In the genomic region with DNA sequence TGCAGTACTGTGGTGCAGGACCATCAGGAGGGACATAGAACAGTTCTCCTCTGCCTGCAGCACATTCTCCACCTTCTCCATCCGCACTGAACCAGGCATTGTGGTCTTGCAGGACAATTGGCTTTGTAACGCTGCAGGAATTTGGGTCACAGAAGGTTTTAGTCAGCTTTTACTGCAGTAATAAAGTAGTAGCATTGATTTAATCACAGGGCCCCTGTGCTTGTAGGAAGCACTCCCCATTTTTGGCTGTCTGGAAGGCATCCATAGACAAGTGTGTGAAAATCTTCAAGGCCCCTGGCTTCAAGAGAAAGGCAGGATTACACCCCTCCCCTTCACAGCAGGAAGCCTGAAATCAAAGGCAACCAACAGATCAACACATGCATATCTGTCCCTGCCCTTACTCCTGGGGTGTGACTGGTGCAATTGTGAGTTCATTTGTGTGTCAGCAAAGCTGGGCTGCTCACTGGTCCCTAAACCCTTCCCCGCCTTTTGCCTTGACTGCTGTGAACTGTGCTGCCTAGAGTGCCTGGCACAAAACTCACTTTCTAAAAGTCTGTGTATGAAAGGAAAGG, we compare ENCODE assay signal across 14 mouse cellular contexts. TPM values are rescaled to one million over a fixed set of nuclear protein-coding genes. Genes with fewer than 3 reads are reported as not detected.
DNase-seq lines count a peak whose midpoint lies in the region; ATAC-seq lines count a peak whose summit lies in the region.
"Had no signal": no experiment of that assay in that cellular context is flagged by ENCODE, and none has a peak within 500 bp of the region (broad histone marks: within the 10 kb centered on the region; RNA-seq: fewer than 3 reads in every experiment).

No protein-coding gene starts in this region.

- H3K27ac ChIP-seq in forebrain, embryonic 14.5 days (ENCODE audit: low read depth, low read length), result no peak overlapping the region
- H3K27ac ChIP-seq in forebrain, embryonic 16.5 days (ENCODE audit: low read length), result no peak overlapping the region
- 0 out of 2 replicates have a peak overlapping the region, but pooled peaks have one; percentile 3 for H3K27ac ChIP-seq in limb, embryonic 15.5 days
- H3K27ac ChIP-seq: heart, embryonic 15.5 days had no signal

- H3K36me3 ChIP-seq in forebrain, embryonic 14.5 days (ENCODE audit: control insufficient read depth, insufficient read depth, low read length), result no peaks in the 10 kb centered on the region
- no peaks in the 10 kb centered on the region for H3K36me3 ChIP-seq in forebrain, embryonic 16.5 days (ENCODE audit: control insufficient read depth, insufficient read depth)
- no peaks in the 10 kb centered on the region for H3K36me3 ChIP-seq in limb, embryonic 15.5 days
- H3K36me3 ChIP-seq: heart, embryonic 15.5 days had no signal

- H3K9ac ChIP-seq in forebrain, embryonic 14.5 days (ENCODE audit: low read length), result no peak overlapping the region
- H3K9ac ChIP-seq in forebrain, embryonic 16.5 days (replicated peaks; ENCODE audit: low read depth, low read length), result no peak overlapping the region
- H3K9ac ChIP-seq in limb, embryonic 15.5 days, result no peak overlapping the region
- H3K9ac ChIP-seq: heart, embryonic 15.5 days had no signal

- DNase-seq in forebrain, embryonic 14.5 days (ENCODE audit: low spot score), result no peak
- peak; percentile 14 for DNase-seq in lung, postnatal 10 days
- no peak for DNase-seq in lung, adult 18-20 months
- peak; percentile 45 for DNase-seq in embryo, embryonic 10.5 days (ENCODE audit: low spot score)
- DNase-seq in left cerebral cortex, adult 9 months (ENCODE audit: low spot score in 2 of 2), result no peak
- DNase-seq in left cerebral cortex, postnatal 36 days (ENCODE audit: low spot score in 2 of 2), result no peak
- DNase-seq: B cell, adult 2 months; cerebellum, postnatal 10 days; gastrocnemius, postnatal 14 days; lung, postnatal 14 days had no signal

- H3K4me3 ChIP-seq in forebrain, embryonic 14.5 days (ENCODE audit: low read depth, low read length), result no peak overlapping the region
- no peak overlapping the region for H3K4me3 ChIP-seq in forebrain, embryonic 16.5 days (replicated peaks; ENCODE audit: low read length)
- no peak overlapping the region for H3K4me3 ChIP-seq in limb, embryonic 15.5 days
- H3K4me3 ChIP-seq: heart, embryonic 15.5 days; myocyte had no signal

- H3K27me3 ChIP-seq in forebrain, embryonic 14.5 days (replicated peaks; ENCODE audit: control insufficient read depth, insufficient read depth, low read length), result no peaks in the 10 kb centered on the region
- H3K27me3 ChIP-seq in forebrain, embryonic 16.5 days (replicated peaks; ENCODE audit: control insufficient read depth, insufficient read depth, low read length), result no peaks in the 10 kb centered on the region
- H3K27me3 ChIP-seq in limb, embryonic 15.5 days, result no peaks in the 10 kb centered on the region
- H3K27me3 ChIP-seq: heart, embryonic 15.5 days had no signal

- 0 out of 2 replicates have a peak, but pooled peaks have one; percentile 46 for ATAC-seq in forebrain, embryonic 14.5 days
- no peak for ATAC-seq in forebrain, embryonic 16.5 days
- no peak for ATAC-seq in limb, embryonic 15.5 days (ENCODE audit: insufficient number of reproducible peaks, low FRiP score, low TSS enrichment, low read depth)

- H3K9me3 ChIP-seq in forebrain, embryonic 14.5 days (replicated peaks; ENCODE audit: control insufficient read depth, low read length), result no peaks in the 10 kb centered on the region
- H3K9me3 ChIP-seq in forebrain, embryonic 16.5 days (ENCODE audit: control insufficient read depth, low read length), result no peaks in the 10 kb centered on the region
- no peaks in the 10 kb centered on the region for H3K9me3 ChIP-seq in limb, embryonic 15.5 days
- H3K9me3 ChIP-seq: heart, embryonic 15.5 days had no signal

- H3K4me2 ChIP-seq in forebrain, embryonic 14.5 days (ENCODE audit: low read length), result no peak overlapping the region
- no peak overlapping the region for H3K4me2 ChIP-seq in forebrain, embryonic 16.5 days (ENCODE audit: low read length)
- no peak overlapping the region for H3K4me2 ChIP-seq in limb, embryonic 15.5 days
- H3K4me2 ChIP-seq: heart, embryonic 15.5 days had no signal

- H3K4me1 ChIP-seq in forebrain, embryonic 14.5 days (ENCODE audit: control insufficient read depth, insufficient read depth, low read length), result no peaks in the 10 kb centered on the region
- H3K4me1 ChIP-seq in forebrain, embryonic 16.5 days (replicated peaks; ENCODE audit: control insufficient read depth, insufficient read depth, low read length), result peaks cover 4% of the 10 kb centered on the region
- H3K4me1 ChIP-seq in limb, embryonic 15.5 days, result peaks cover 10% of the 10 kb centered on the region
- H3K4me1 ChIP-seq: heart, embryonic 15.5 days had no signal

- 10% methylated on average over 3 of the region's 3 CpGs for WGBS in forebrain, embryonic 14.5 days
- 18% methylated on average over 3 of the region's 3 CpGs for WGBS in forebrain, embryonic 16.5 days
- 23% methylated on average over 3 of the region's 3 CpGs for WGBS in limb, embryonic 15.5 days

- intact Hi-C loops in left cerebral cortex, postnatal 36 days (cut with DNase I), result no loop called here

RNA-seq across cellular contexts. Expression of a gene that starts 12.9 kb away (rescaled TPM):
- polyA plus RNA-seq in forebrain, embryonic 14.5 days (2014; fragmentation: Nextera tagmentation; extraction: Ambion mirVana), result 53.1 and 54.2 TPM in 2 replicates
- polyA plus RNA-seq in forebrain, embryonic 16.5 days (2015; fragmentation: Nextera tagmentation; extraction: Ambion mirVana), result 41.7 and 52.7 TPM in 2 replicates
- 14.7 and 17.8 TPM in 2 replicates for polyA plus RNA-seq in limb, embryonic 15.5 days (2015; fragmentation: Nextera tagmentation; extraction: Ambion mirVana)
- total RNA-seq in left cerebral cortex, postnatal 36 days (2021), result 10 to 100 TPM; 22.9 to 31.4 TPM

Comparison
In these comparisons a context has a peak if more than half of its experiments do, and no peak if none do; other contexts are left out.
1. DNase-seq: peak in lung, postnatal 10 days (single experiment) and embryo, embryonic 10.5 days (single experiment); none in forebrain, embryonic 14.5 days (single experiment), lung, adult 18-20 months (0 of 2), left cerebral cortex, adult 9 months (0 of 2) and left cerebral cortex, postnatal 36 days (0 of 2).